Mouse (Mus musculus) liver, postnatal 0 days (tissue): ENCODE data around the gene Mob2.

ENCODE experiments used
- CTCF ChIP-seq: sonication (generic); IDR thresholded peaks from 2 replicates; pipeline ENCODE4 v1.5.1; 2016; ENCODE audit warnings: antibody characterized with exemption, low read depth
- EP300 ChIP-seq: IDR thresholded peaks from 2 replicates; pipeline ENCODE4 v1.6.1; 2016; ENCODE audit warnings: antibody characterized with exemption, low read depth, mild to moderate bottlenecking

- no peak for TF ChIP-seq CTCF
- TF ChIP-seq EP300, result no peak
These were observed 66.7 kb downstream of the Mob2 start for GRCm38 (mm10) chr7:141994121-141994520.
